Mouse (Mus musculus) hindbrain, embryonic 15.5 days (tissue): Measurements from ENCODE around the gene Anapc7. TPM values are rescaled to one million over a fixed set of nuclear protein-coding genes. Genes with fewer than 3 reads are reported as not detected.

ENCODE experiments used
- ATAC-seq: fragments of 200-750 bp; cut with Nextera tagmentation; 2 replicates; pipeline ENCODE4 v1.8.0; 2017; ENCODE audit warnings: low read depth, moderate number of reproducible peaks, moderate TSS enrichment; ENCODE audit not compliant: low FRiP score
- H3K27ac ChIP-seq: fragments of 300-500 bp; sonication (generic); replicated peaks from 2 replicates; pipeline ENCODE4 v1.5.1; 2015; ENCODE audit warnings: mild to moderate bottlenecking, inconsistent platforms
- H3K27me3 ChIP-seq: fragments of 300-500 bp; sonication (generic); 2 replicates; pipeline ENCODE4 v1.6.1; 2015; ENCODE audit warnings: control low read depth, inconsistent platforms
- H3K36me3 ChIP-seq: fragments of 300-500 bp; sonication (generic); 2 replicates; pipeline ENCODE4 v1.6.1; 2015; ENCODE audit warnings: control low read depth, inconsistent platforms
- H3K4me1 ChIP-seq: fragments of 300-500 bp; sonication (generic); replicated peaks from 2 replicates; pipeline ENCODE4 v1.6.1; 2015; ENCODE audit warnings: control low read depth, inconsistent platforms
- H3K4me2 ChIP-seq: fragments of 300-500 bp; sonication (generic); 2 replicates; pipeline ENCODE4 v1.6.1; 2015; ENCODE audit warnings: moderate library complexity, mild to moderate bottlenecking, inconsistent platforms
- H3K4me3 ChIP-seq: fragments of 300-500 bp; sonication (generic); 2 replicates; pipeline ENCODE4 v1.5.1; 2015; ENCODE audit warnings: mild to moderate bottlenecking, inconsistent platforms
- H3K9ac ChIP-seq: fragments of 300-500 bp; sonication (generic); 2 replicates; pipeline ENCODE4 v1.6.1; 2015; ENCODE audit warnings: inconsistent platforms
- H3K9me3 ChIP-seq: fragments of 300-500 bp; sonication (generic); 2 replicates; pipeline ENCODE4 v1.6.1; 2016; ENCODE audit warnings: control low read depth, inconsistent platforms
- WGBS: fragments of 180-500 bp; shearing (Covaris S2); methylation state at CpG from one replicate; pipeline ENCODE4 v1.1.7; 2015; 5-methylcytosine and 5-hydroxymethylcytosine counted together
- polyA plus RNA-seq: library from polyadenylated mRNA; unstranded; fragments of >200 nt; fragmentation: Nextera tagmentation; extraction: Ambion mirVana; gene quantifications from 2 replicates; pipeline ENCODE4 v1.2.1, GENCODE M21; 2015

The Anapc7 gene
- polyA plus RNA-seq, 1 experiment from 2014 or later, result 47.7 TPM

GRCm38 (mm10) chr5:122440095-122440630 lies 18.7 kb downstream of the Anapc7 start:
- H3K4me3 ChIP-seq, result no peak overlapping the region
- no peak overlapping the region for H3K27ac ChIP-seq
- H3K9ac ChIP-seq, result no peak overlapping the region
- WGBS, result 94% methylated on average over 12 of the region's 12 CpGs
- H3K27me3 ChIP-seq, result no peaks in the 10 kb centered on the region
- H3K4me2 ChIP-seq, result no peak overlapping the region
- H3K36me3 ChIP-seq, result peaks cover 95% of the 10 kb centered on the region
- no peaks in the 10 kb centered on the region for H3K9me3 ChIP-seq
- no peak for ATAC-seq
- no peaks in the 10 kb centered on the region for H3K4me1 ChIP-seq

- ATAC-seq, result no peak
- no peaks in the 10 kb centered on the region for H3K4me1 ChIP-seq
- no peak overlapping the region for H3K27ac ChIP-seq
- no peaks in the 10 kb centered on the region for H3K9me3 ChIP-seq
- H3K4me3 ChIP-seq, result no peak overlapping the region
- no peak overlapping the region for H3K4me2 ChIP-seq
- H3K9ac ChIP-seq, result no peak overlapping the region
- 95% methylated on average over 10 of the region's 10 CpGs for WGBS
- H3K36me3 ChIP-seq, result peaks cover 59% of the 10 kb centered on the region
- no peaks in the 10 kb centered on the region for H3K27me3 ChIP-seq
Observed at GRCm38 (mm10) chr5:122444492-122444891, 23.0 kb downstream of the Anapc7 start.

- no peak for ATAC-seq
- WGBS, result 91% methylated on average over 11 of the region's 11 CpGs
Observed at GRCm38 (mm10) chr5:122445051-122445610, 23.6 kb downstream of the Anapc7 start.

GRCm38 (mm10) chr5:122447857-122448256 lies 26.4 kb downstream of the Anapc7 start:
- Histone ChIP-seq H3K4me1 (no peaks in the 10 kb centered on the region), H3K4me2 (no peak overlapping the region), H3K27ac (no peak overlapping the region), H3K4me3 (no peak overlapping the region), H3K36me3 (peaks cover 33% of the 10 kb centered on the region), H3K27me3 (no peaks in the 10 kb centered on the region), H3K9me3 (no peaks in the 10 kb centered on the region), H3K9ac (no peak overlapping the region)
- no peak for ATAC-seq
- WGBS, result 87% methylated on average over 8 of the region's 8 CpGs

More at GRCm38 (mm10) chr5:122445051-122445610, 23.6 kb downstream of the Anapc7 start:
- H3K4me2 ChIP-seq, result no peak overlapping the region
- H3K9ac ChIP-seq, result no peak overlapping the region
- no peak overlapping the region for H3K27ac ChIP-seq
- H3K4me3 ChIP-seq, result no peak overlapping the region
- H3K4me1 ChIP-seq, result no peaks in the 10 kb centered on the region
- H3K9me3 ChIP-seq, result no peaks in the 10 kb centered on the region
- no peaks in the 10 kb centered on the region for H3K27me3 ChIP-seq
- peaks cover 53% of the 10 kb centered on the region for H3K36me3 ChIP-seq

- no peak overlapping the region for H3K27ac ChIP-seq
- H3K36me3 ChIP-seq, result peaks cover 33% of the 10 kb centered on the region
- 86% methylated on average over 5 of the region's 5 CpGs for WGBS
- H3K27me3 ChIP-seq, result no peaks in the 10 kb centered on the region
- H3K9ac ChIP-seq, result no peak overlapping the region
- H3K4me3 ChIP-seq, result no peak overlapping the region
- H3K4me2 ChIP-seq, result no peak overlapping the region
- ATAC-seq, result no peak
- no peaks in the 10 kb centered on the region for H3K9me3 ChIP-seq
- no peaks in the 10 kb centered on the region for H3K4me1 ChIP-seq
Observed at GRCm38 (mm10) chr5:122448869-122449268, 27.4 kb downstream of the Anapc7 start.

- 30% methylated on average over 7 of the region's 7 CpGs for WGBS
- no peaks in the 10 kb centered on the region for H3K4me1 ChIP-seq
- H3K9me3 ChIP-seq, result no peaks in the 10 kb centered on the region
- H3K36me3 ChIP-seq, result peaks cover 33% of the 10 kb centered on the region
- H3K27me3 ChIP-seq, result no peaks in the 10 kb centered on the region
- H3K9ac ChIP-seq, result no peak overlapping the region
- ATAC-seq, result no peak
- no peak overlapping the region for H3K4me2 ChIP-seq
- no peak overlapping the region for H3K27ac ChIP-seq
- H3K4me3 ChIP-seq, result no peak overlapping the region
Observed at GRCm38 (mm10) chr5:122449946-122450345, 28.5 kb downstream of the Anapc7 start.

GRCm38 (mm10) chr5:122450913-122451317 lies 29.4 kb downstream of the Anapc7 start:
- H3K4me3 ChIP-seq, result no peak overlapping the region
- no peaks in the 10 kb centered on the region for H3K27me3 ChIP-seq
- no peaks in the 10 kb centered on the region for H3K9me3 ChIP-seq
- no peak overlapping the region for H3K27ac ChIP-seq
- no peak for ATAC-seq
- H3K4me1 ChIP-seq, result no peaks in the 10 kb centered on the region
- H3K36me3 ChIP-seq, result peaks cover 43% of the 10 kb centered on the region
- 65% methylated on average over 5 of the region's 5 CpGs for WGBS
- H3K9ac ChIP-seq, result no peak overlapping the region
- H3K4me2 ChIP-seq, result no peak overlapping the region

GRCm38 (mm10) chr5:122451324-122451723 lies 29.8 kb downstream of the Anapc7 start:
- no peak overlapping the region for H3K4me3 ChIP-seq
- no peak overlapping the region for H3K9ac ChIP-seq
- no peak for ATAC-seq
- 88% methylated on average over 5 of the region's 5 CpGs for whole genome bisulfite sequencing
- H3K27ac ChIP-seq, result no peak overlapping the region
- peaks cover 47% of the 10 kb centered on the region for H3K36me3 ChIP-seq
- no peak overlapping the region for H3K4me2 ChIP-seq
- no peaks in the 10 kb centered on the region for H3K4me1 ChIP-seq
- H3K9me3 ChIP-seq, result no peaks in the 10 kb centered on the region
- no peaks in the 10 kb centered on the region for H3K27me3 ChIP-seq

- H3K4me1 ChIP-seq, result no peaks in the 10 kb centered on the region
- H3K4me2 ChIP-seq, result no peak overlapping the region
- ATAC-seq, result no peak
- H3K36me3 ChIP-seq, result peaks cover 52% of the 10 kb centered on the region
- H3K27ac ChIP-seq, result no peak overlapping the region
- WGBS, result 85% methylated on average over 7 of the region's 7 CpGs
- H3K27me3 ChIP-seq, result no peaks in the 10 kb centered on the region
- H3K4me3 ChIP-seq, result no peak overlapping the region
- H3K9ac ChIP-seq, result no peak overlapping the region
- no peaks in the 10 kb centered on the region for H3K9me3 ChIP-seq
Observed at GRCm38 (mm10) chr5:122452194-122452593, 30.7 kb downstream of the Anapc7 start.

- H3K36me3 ChIP-seq, result peaks cover 61% of the 10 kb centered on the region
- no peaks in the 10 kb centered on the region for H3K27me3 ChIP-seq
- no peak for ATAC-seq
- no peak overlapping the region for H3K9ac ChIP-seq
- H3K4me3 ChIP-seq, result no peak overlapping the region
- no peaks in the 10 kb centered on the region for H3K9me3 ChIP-seq
- no peak overlapping the region for H3K27ac ChIP-seq
- no peak overlapping the region for H3K4me2 ChIP-seq
- WGBS, result 69% methylated on average over 6 of the region's 6 CpGs
- no peaks in the 10 kb centered on the region for H3K4me1 ChIP-seq
Observed at GRCm38 (mm10) chr5:122453188-122453587, 31.7 kb downstream of the Anapc7 start.

GRCm38 (mm10) chr5:122454442-122454841 lies 32.9 kb downstream of the Anapc7 start:
- H3K36me3 ChIP-seq, result peaks cover 73% of the 10 kb centered on the region
- no peaks in the 10 kb centered on the region for H3K27me3 ChIP-seq
- H3K4me3 ChIP-seq, result no peak overlapping the region
- no peaks in the 10 kb centered on the region for H3K4me1 ChIP-seq
- 75% methylated on average over 4 of the region's 4 CpGs for WGBS
- no peak overlapping the region for H3K4me2 ChIP-seq
- H3K9me3 ChIP-seq, result no peaks in the 10 kb centered on the region
- H3K27ac ChIP-seq, result no peak overlapping the region
- ATAC-seq, result no peak
- H3K9ac ChIP-seq, result no peak overlapping the region

GRCm38 (mm10) chr5:122454883-122455282 lies 33.4 kb downstream of the Anapc7 start:
- H3K4me1 ChIP-seq, result no peaks in the 10 kb centered on the region
- H3K27me3 ChIP-seq, result no peaks in the 10 kb centered on the region
- no peak overlapping the region for H3K4me3 ChIP-seq
- H3K36me3 ChIP-seq, result peaks cover 78% of the 10 kb centered on the region
- ATAC-seq, result no peak
- no peak overlapping the region for H3K4me2 ChIP-seq
- H3K9me3 ChIP-seq, result no peaks in the 10 kb centered on the region
- no peak overlapping the region for H3K27ac ChIP-seq
- no peak overlapping the region for H3K9ac ChIP-seq
- 97% methylated on average over 3 of the region's 3 CpGs for WGBS

- 87% methylated on average over 3 of the region's 3 CpGs for WGBS
- Histone ChIP-seq H3K27ac (no peak overlapping the region), H3K4me1 (no peaks in the 10 kb centered on the region), H3K4me3 (no peak overlapping the region), H3K9me3 (no peaks in the 10 kb centered on the region), H3K27me3 (no peaks in the 10 kb centered on the region), H3K36me3 (peaks cover 85% of the 10 kb centered on the region), H3K9ac (no peak overlapping the region), H3K4me2 (no peak overlapping the region)
- ATAC-seq, result no peak
Observed at GRCm38 (mm10) chr5:122455584-122455983, 34.1 kb downstream of the Anapc7 start.
